Mouse (Mus musculus): ENCODE measurements around the gene Vtn.
"Not testable (repeated sequence)": the region's sequence is repeated elsewhere in the genome, so short reads cannot be mapped to it uniquely, and the experiment has no call there.

The Vtn gene

DNA sequence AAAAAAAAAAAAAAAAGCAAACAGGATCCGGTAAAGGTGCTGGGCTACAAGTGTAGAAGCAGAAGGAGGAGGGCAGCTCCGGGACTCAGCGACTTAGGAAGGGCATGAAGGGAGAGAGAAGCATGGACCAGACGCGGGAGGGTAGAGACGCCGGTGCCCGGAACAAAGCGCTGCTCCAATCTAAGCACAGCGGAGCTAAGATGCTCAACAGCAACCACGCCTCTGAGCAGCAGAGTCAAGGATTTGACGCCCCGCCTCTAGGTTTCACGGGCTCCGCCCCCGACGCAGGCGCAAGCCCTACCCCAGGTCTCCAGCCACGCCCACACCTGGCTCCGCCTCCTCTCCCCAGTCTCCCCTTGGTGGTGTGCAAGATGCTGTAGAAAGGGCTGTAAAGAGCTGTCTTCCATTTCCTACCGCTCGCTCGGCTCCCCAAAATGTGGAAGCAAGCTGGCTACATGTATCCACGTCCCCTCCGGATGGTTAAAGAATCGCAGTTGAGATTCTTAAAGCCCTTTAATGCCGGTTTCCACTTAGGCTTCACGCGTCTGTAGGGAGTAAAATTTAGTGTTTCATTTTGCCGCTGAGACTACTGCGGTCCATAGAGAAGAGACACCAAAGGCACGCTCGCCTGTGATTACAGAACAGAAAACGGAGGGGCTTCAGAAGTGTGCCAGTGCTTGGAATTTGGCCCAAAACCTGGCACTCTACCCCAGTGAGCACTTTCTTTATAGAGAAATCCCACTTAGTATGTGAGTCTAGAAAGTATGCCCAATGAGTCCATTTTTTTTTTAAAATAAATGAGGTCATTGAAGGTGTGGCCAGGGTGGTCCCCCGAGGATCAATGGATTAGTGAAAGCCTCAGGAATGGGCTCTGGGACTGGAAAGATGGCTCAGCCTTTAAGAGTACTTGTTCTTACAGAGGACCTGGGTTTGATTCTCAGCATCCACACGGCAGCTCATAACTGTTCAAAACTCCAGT is 1.1 kb upstream of the Vtn start, which contains the start of gene Sarm1:
Gene Sarm1 (minus strand): TSS at position 211 of the 979 bp plus-strand sequence.
- peak; percentile 86 for DNase-seq (ENCODE audit: low spot score)

DNA sequence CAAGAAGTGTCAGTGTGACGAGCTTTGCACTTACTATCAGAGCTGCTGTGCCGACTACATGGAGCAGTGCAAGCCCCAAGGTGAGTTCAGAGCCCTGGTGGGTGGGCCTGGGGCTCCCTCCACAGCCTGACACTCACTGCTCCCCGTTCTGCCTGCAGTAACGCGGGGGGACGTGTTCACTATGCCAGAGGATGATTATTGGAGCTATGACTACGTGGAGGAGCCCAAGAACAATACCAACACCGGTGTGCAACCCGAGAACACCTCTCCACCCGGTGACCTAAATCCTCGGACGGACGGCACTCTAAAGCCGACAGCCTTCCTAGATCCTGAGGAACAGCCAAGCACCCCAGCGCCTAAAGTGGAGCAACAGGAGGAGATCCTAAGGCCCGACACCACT is 652 bp downstream of the Vtn start:
- no peak for DNase-seq (ENCODE audit: low spot score)

DNA sequence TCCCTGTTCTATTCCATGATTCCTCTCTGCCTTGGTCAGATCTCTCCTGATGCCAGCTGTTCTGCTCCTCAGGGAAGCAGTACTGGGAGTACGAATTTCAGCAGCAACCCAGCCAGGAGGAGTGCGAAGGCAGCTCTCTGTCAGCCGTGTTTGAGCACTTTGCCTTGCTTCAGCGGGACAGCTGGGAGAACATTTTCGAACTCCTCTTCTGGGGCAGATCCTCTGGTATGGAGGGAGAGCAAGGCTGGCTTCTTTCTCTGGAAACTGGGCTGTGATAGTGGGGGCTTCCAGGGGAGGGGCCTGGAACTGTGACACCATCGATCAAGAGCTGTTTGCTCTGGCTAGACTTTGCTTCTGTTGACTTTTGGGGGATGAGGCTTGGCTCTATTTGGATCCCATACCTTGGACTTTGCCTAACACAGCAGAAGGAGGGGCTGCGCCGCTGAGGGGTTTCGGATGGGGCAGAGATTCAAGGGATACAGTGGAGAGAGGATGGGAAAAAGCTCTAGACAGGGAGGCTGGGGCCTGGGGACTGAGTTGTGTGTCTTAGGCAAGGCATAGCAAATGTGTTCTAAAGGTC is 1.8 kb downstream of the Vtn start:
- no peak for DNase-seq (ENCODE audit: low spot score)

DNA sequence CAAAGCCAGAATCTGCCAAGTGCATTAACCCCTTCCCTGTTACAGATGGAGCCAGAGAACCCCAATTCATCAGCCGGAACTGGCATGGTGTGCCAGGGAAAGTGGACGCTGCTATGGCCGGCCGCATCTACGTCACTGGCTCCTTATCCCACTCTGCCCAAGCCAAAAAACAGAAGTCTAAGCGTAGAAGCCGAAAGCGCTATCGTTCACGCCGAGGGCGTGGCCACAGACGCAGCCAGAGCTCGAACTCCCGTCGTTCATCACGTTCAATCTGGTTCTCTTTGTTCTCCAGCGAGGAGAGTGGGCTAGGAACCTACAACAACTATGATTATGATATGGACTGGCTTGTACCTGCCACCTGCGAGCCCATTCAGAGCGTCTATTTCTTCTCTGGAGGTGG is 2.6 kb downstream of the Vtn start:
- DNase-seq (ENCODE audit: low spot score): no peak

DNA sequence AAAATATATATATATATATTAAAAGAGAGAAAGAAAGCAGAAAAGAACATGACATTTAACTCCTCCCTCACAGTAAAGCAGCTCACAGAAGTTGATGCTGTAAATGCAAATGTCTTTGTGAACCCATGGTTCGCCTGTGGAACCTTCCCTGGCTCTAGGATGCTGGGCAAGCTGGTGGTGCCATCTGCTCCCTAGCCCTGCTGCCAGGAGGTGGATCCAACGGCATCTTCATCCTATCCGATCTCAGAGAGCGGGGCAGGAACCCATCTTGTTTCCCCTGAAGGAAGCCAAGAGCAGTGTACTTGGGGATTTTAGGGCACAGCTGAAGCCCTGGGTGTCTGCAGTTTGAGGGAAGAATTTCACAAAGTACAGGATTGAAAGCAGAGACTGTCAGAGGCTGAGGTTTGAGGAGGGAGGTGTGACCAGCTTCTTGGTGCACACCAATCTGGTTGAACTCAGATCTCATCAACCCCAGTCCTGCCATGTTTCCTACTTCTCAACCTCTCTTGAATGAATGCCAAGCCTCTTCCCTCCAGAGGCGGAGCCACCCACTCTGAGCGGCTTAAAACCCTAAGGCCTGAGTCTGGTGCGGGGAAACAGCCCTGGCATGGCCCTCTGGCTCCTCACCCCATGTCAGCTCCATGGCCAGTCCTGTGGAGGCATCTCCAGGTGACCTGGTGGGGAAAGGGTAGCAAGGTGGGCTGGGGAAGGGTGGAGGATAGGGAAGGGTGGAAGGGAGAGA is 4.2 kb downstream of the Vtn start, which contains the start of gene Sebox:
Gene Sebox (plus strand): TSS at position 539 of the 742 bp plus-strand sequence.
- no peak for DNase-seq (ENCODE audit: low spot score)

DNA sequence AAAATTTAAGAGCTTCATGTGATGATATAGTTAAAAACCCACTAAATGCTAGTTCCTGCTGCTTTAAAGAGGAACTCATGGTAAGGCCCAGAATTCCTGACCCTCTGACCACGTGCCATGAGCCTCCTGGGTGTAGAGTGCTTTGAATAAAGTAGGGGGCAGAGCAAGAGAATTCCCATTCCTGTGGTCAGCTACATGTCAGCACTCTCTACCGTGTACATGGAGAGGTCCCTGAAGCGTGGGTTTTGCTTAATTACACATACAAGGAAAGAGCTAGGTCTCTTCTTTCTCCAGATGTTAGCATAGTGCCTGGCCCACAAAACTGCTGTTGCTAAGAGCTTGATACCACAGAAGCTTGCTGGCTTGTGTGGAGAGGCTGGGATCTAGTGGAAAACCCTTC is 6.5 kb downstream of the Vtn start:
- DNase-seq (ENCODE audit: low spot score): no peak

DNA sequence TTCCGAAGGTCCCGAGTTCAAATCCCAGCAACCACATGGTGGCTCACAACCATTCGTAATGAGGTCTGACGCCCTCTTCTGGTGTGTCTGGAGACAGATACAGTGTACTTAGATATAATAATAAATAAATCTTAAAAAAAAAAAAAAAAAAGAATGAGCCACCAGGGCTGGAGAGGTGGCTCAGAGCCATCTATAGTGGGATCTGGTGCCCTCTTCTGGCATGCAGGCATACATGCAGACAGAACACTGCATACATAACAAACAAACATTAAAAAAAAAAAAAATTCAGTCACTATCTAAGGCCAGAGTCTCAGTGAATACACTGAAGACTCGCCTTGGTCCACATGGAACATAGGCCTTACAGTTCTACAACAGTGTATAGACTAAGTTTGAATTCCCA is 10.3 kb downstream of the Vtn start:
- no peak for DNase-seq (ENCODE audit: low spot score)

DNA sequence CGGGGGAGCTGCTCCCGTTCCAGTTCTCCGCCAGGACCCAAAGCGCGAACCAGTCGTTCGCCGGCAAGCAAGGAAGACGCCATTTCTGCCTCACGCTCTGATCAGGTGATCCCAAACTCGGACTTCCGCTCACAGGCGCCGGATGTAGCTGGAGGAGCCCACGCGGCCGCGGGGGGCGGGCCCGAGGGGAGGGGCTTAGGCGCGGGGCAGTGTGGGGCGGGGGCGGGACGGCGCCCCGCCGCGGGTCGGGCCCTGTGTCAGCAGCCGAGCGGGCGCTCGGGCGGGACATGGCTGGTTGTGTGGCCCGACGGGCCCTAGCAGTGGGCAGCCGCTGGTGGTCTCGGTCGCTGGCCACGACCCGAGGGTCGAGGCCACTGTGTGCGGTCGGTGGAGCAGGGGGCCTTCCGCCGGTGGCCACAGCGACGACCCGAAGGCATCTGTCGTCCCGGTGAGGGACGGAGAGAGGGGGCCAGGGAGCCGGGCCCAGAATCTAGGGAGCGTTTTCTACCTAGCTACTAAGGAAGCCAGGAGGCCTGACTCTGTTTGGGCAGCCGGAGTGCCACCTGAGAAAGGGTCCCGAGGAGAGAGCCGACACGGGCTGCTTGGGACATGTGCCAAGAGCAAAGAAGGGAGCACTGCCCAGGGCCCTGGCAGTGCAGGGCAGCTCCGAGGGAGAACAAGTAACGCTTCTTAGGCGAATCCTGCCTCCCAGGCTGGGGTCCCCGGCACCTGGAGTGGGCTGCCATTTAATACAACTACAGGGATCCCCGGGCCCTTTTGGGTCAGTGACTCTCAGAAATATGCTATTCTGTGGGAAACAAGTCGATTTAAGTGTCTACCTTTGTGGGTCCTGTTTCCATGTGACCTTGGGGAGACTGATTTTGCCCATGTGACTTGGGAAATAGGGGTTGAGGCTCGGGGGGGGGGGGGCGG is 13.4 kb downstream of the Vtn start, which contains the start of the genes Tmem199 and Poldip2:
Gene Tmem199 (minus strand): TSS at position 148 of the 933 bp plus-strand sequence.
Gene Poldip2 (plus strand): TSS at position 169 of the 933 bp plus-strand sequence.
- DNase-seq (ENCODE audit: low spot score): peak; percentile 84

DNA sequence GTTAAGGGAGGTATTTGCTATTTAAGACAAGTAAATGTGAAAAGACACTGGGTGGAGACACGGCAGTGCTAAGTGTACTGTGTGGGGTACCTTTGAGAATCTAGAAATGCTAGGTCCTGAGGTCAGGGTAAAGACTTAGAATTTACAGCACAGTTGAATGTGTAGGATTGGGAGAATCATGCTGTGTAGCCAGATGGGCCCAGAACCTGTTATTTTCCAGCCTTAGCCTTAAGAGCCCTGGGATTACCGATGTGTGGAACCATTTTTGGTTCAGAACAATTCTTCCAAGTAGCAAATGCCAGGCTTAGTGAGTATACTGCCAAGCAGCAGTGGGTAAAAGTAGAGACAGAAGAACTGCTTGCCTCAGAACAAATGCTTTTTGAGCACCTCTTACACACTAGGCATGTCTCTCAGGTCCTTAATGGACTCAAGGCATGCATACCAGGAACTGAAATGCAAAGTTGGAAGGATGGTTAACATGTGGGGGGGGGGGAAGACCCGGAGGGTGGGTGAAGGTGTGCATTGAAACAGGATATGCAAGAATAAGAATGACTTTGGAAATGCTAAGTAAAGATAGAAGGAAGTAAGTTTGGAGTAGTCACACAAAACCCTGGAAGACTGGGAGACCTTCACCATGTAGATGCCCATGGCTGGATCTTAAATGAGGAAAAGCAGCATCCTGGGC is 14.4 kb downstream of the Vtn start:
- no peak for DNase-seq (ENCODE audit: low spot score)

DNA sequence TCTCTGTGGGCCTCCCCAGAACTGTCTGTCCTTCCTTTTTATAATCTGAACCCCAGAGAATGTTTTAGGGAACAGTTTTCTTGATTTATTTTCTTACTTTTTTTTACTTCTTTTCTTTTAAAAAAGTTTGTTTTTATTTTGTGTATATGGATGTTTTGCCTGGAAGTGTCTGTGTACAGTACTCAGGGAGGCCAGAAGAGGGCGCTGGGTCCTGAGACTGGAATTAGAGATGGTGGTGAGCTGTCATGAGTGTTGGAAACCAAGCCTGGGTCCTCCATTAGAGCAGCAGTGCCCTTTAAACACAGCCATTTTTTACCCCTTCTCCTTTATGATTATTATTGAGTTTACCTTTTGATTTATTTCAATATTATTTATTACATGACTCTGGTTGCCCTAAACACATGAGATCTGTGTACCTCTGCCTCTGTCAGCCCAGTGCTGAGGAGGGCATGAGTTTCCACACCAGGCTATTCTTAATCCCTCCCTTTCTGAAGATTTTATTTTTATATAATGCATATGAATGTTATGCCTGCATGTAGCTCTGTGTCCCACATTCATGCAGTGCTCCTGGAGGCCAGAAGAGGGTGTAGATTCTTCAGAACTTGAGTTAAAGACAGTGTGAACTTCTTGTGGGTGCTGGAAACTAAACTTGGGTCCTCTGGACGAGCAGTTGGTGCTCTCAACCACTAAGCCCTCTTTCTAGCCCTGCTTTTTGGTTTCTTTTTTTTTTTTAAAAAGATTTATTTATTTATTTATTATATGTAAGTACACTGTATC is 16.8 kb downstream of the Vtn start:
- DNase-seq (ENCODE audit: low spot score): no peak

DNA sequence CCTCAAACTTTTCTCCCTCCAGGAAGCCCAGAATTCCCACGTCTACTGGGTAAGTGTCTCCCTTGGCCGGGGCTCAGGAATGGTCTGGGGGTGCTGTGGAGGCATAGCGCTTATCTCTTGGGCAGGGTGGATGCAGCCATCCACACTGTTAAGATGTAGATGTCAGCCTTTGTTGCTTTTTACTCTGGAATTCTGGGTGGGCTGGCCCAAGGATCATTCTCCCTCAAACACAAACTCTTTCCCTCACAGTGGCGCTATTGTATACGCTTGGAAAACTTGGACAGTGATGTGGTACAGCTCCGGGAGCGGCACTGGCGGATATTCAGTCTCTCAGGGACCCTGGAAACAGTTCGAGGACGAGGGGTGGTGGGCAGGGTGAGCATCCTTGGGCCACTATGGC is 20.0 kb downstream of the Vtn start:
- DNase-seq (ENCODE audit: low spot score): no peak

DNA sequence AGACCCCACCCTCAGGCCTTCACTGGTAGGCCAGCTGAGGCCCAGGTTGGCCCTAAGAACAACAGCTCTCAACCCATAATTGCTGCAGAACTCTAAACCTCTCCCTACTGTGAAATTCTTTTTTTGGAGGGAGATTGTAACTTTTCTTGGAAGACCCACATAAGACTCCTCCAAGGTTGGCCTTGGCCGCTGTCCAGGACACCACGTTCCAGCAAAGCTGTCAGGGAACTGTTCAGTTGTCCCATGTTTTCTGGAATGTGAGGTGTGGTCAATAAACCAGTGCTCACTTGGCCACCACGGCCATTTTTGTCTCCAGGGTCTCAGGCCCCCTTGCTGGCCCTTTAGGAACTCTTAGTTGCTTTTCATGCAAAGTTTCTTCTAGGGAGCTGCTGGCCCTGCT is 23.0 kb downstream of the Vtn start:
- no peak for DNase-seq (ENCODE audit: low spot score)

DNA sequence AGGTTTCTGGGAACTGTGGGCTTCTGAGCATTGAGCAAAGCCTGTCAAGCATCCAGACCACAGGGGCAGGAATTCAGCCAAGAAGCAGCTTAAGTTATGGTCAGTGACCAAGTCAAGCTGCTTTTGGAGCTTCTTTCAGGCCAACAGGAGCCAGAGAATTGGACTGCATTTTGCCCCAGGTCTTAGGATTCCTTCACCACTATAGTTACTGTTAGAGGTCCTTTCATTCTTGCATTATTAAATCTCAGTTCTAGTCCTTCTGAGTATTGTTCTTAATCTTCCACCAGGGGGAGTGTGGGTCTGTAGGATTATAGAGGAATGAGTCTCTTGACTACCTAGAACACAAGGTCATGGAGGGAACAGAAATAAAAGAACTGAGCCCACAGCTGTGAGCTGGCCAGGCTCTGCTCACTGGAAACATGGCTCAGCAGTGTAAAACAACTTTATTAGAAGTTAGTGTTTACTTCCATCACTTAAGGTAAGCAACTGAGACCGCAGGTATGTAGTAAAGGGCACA is 23.6 kb downstream of the Vtn start:
- no peak for DNase-seq (ENCODE audit: low spot score)

DNA sequence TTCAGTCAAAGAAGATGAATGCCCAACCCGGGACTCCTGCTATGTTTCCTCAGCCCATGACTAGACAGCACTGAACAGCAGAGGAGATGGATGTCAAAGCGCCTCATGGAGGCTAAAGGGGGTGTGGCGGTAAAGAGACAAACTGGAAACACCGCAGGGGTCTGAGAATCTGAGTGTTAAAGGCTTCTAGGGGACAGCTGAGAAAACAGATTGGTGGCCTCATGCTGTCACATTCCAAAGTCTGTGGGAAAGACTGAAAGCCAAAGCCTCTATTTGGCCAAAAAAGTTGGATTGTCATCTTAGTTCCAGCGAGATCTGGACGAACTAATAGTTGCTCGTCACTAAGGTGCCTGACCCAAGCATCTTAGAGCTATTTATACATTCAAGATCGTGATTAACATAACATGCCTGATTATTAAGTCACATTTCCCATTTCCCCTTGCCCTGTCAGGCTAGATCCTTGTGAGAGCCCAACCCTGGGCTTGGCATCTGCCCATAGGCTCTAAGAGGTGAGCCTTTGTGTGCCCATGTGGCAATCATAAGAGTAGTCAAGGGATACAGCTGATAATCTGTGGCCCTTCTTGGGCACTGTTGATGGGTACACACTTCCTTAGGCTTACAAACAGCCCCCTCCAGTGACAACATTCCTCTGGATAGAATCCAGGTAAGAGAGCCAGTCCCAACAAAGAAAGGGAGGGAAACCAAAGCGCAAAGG is 24.5 kb downstream of the Vtn start:
- no peak for DNase-seq (ENCODE audit: low spot score)

DNA sequence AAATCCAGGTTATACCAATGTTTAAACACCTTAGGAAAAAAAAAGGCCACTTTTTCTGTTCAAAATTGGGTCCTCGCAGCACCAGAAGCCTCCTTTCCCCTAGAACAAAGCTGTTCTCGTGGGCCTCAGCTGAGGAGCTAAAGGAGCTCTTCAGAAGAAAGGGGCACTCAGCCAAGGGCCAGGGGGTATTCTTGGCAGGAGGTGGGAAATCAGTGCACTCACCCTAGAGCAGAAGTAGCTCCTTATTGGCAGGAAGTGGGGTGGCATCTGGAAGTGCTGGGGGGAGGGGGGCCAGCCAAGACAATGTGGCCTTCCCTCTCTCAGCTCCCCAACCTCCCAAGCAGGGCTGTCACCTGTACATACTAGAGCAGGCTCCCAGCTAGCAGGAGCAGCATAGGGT is 25.9 kb downstream of the Vtn start:
- no peak for DNase-seq (ENCODE audit: low spot score)

DNA sequence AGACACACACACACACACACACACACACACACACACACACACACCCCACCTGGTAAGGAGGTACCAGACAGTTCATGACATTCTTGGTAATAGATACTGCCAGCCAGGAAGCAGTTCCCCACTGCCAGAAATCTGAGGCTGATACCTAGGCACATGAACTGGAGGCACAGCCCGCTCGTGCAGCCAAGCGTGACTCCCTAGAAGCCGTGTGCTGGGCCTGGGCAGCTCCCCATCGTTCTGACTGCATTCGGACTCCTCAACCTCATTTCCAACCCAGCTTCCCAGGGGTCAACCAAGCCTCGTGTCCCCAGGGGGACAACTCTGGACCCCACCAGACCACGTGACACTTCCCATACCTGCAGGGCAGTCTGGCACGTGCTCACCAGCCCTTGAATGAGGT is 29.8 kb downstream of the Vtn start:
- DNase-seq (ENCODE audit: low spot score): no peak

DNA sequence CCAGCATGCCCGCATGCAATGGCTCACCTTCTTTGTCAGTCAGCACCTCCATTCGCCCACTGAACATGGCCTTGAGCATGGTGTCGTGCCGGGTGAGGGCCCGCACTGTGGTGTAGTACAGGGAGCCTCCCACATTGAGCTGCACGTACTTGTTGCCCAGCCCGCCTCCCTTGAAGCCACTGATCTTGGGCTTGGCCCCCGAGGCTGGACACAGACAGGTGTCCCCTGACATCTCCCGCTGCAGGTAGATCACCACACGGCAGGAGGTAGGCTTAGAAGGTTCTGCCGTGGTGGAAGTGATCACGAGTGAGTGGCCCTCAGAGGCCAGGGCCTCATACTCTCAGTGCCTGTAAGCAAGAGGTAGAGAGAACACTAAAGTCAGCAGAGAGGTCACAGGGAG is 31.1 kb downstream of the Vtn start:
- no peak for DNase-seq (ENCODE audit: low spot score)

DNA sequence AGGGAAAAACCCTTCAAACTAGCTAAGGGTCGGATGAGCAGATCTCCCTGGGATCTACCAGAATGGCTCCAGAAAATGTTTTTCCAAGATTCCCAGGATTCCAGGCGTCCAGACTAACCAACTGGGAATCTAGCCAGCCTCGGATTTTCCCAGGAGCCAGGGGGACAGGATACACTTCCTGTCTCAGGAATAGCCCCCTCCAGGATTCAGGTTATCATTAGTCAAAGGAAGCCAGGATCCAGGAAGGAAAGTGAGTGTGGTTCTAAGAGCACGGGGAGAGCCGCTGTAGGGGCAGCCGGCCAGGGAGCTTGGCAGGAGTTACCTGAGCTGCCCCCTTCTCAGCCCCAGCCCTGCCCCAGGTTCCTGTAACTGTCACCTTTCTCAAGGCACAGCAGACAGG is 32.2 kb downstream of the Vtn start:
- DNase-seq (ENCODE audit: low spot score): no peak

DNA sequence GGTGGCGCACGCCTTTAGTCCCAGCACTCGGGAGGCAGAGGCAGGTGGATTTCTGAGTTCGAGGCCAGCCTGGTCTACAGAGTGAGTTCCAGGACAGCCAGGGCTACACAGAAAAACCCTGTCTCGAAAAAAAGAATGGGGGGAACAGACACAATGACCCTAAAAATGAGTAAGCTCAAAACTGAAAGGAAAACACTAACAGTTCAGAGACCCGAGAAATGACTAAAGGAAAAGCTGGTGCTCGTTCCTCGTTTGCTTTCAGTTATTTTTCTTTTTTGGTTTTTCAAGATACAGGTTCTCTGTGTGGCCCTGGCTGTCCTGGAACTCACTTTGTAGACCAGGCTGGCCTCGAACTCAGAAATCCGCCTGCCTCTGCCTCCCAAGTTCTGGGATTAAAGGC is 32.6 kb downstream of the Vtn start:
- not testable (repeated sequence) for DNase-seq (ENCODE audit: low spot score)
